ENCODE assay signal across 8 mouse cellular contexts in the genomic region with DNA sequence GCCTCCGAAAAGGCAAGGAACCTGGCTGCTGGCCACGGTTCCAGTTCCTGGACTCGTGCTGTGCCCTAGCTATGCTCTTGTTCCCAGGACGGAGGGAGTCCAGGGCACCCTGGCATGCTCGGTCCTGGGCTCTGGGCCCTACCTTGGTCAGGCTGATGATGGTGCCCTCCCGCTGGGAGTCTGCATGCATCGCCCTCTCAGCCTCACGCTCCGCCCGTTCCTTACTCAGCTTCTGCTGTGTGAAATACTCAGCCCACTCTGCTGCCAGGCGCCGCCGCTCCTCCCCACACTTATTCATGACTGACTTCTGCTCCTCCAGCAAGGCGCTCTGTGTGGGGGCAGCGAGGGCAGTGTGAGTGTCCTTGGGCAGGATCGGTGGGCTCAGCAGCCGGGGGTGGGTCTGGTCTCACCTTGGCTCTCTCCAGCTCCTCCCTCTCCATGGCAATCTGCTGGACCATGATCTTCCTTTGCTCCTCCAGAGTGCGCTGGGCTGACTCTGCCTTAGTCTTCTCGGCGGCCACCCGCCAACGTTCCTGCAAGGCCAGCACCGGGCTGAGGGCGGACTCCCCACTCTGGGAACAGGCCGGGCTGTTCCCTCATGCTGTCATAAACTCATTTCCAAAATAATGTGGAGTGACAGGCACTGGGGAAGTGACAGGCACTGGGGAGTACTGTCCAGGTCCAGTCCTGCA. TPM values are rescaled to one million over a fixed set of nuclear protein-coding genes. Genes with fewer than 3 reads are reported as not detected.
DNase-seq lines count a peak whose midpoint lies in the region; ATAC-seq lines count a peak whose summit lies in the region.

No protein-coding gene starts in this region.

- intact Hi-C loops in left cerebral cortex, postnatal 4 days (cut with DNase I), result no loop called here

- no peak overlapping the region for H3K9ac ChIP-seq in liver, embryonic 13.5 days
- H3K9ac ChIP-seq in liver, embryonic 12.5 days, result no peak overlapping the region
- H3K9ac ChIP-seq in midbrain, embryonic 11.5 days (ENCODE audit: low read length), result no peak overlapping the region

- H3K4me1 ChIP-seq in liver, embryonic 13.5 days (replicated peaks), result peaks cover 53% of the 10 kb centered on the region
- peaks cover 48% of the 10 kb centered on the region for H3K4me1 ChIP-seq in liver, embryonic 12.5 days
- no peaks in the 10 kb centered on the region for H3K4me1 ChIP-seq in midbrain, embryonic 11.5 days (ENCODE audit: control insufficient read depth, insufficient read depth, low read length)

- H3K4me2 ChIP-seq in liver, embryonic 13.5 days, result no peak overlapping the region
- H3K4me2 ChIP-seq in liver, embryonic 12.5 days, result no peak overlapping the region
- no peak overlapping the region for H3K4me2 ChIP-seq in midbrain, embryonic 11.5 days

- H3K9me3 ChIP-seq in liver, embryonic 13.5 days (replicated peaks), result no peaks in the 10 kb centered on the region
- no peaks in the 10 kb centered on the region for H3K9me3 ChIP-seq in liver, embryonic 12.5 days (replicated peaks)
- no peaks in the 10 kb centered on the region for H3K9me3 ChIP-seq in midbrain, embryonic 11.5 days (ENCODE audit: control insufficient read depth, low read length)

- ATAC-seq in liver, embryonic 13.5 days (ENCODE audit: low read depth), result no peak
- no peak for ATAC-seq in liver, embryonic 12.5 days
- no peak for ATAC-seq in midbrain, embryonic 11.5 days (ENCODE audit: low FRiP score)

- peak overlapping the region; percentile 51 for H3K27ac ChIP-seq in liver, embryonic 13.5 days
- H3K27ac ChIP-seq in liver, embryonic 12.5 days, result no peak overlapping the region; the same call in 1 of the 2 replicates
- no peak overlapping the region for H3K27ac ChIP-seq in midbrain, embryonic 11.5 days (ENCODE audit: low read depth, low read length)

- 80% methylated on average over 25 of the region's 25 CpGs for WGBS in liver, embryonic 13.5 days (ENCODE audit: insufficient replicate concordance)
- 83% methylated on average over 25 of the region's 25 CpGs for WGBS in liver, embryonic 12.5 days (ENCODE audit: insufficient replicate concordance)
- 78% methylated on average over 25 of the region's 25 CpGs for WGBS in midbrain, embryonic 11.5 days

- DNase-seq in liver, embryonic 13.5 days, result no peak
- peak; percentile 65 for DNase-seq in cerebellum, adult 8-10 months
- peak; percentile 77 for DNase-seq in kidney, adult 9 months
- peak; percentile 51 for DNase-seq in left cerebral cortex, postnatal 4 days
- no peak for DNase-seq in embryo, embryonic 11 days
- DNase-seq in MN1 (ENCODE audit: low spot score), result no peak
- DNase-seq in midbrain, embryonic 11.5 days (ENCODE audit: low spot score, missing footprints), result no peak

- no peaks in the 10 kb centered on the region for H3K27me3 ChIP-seq in liver, embryonic 13.5 days
- no peaks in the 10 kb centered on the region for H3K27me3 ChIP-seq in liver, embryonic 12.5 days (replicated peaks)
- H3K27me3 ChIP-seq in midbrain, embryonic 11.5 days (ENCODE audit: control insufficient read depth, insufficient read depth, low read length), result no peaks in the 10 kb centered on the region

- peaks cover 71% of the 10 kb centered on the region for H3K36me3 ChIP-seq in liver, embryonic 13.5 days
- H3K36me3 ChIP-seq in liver, embryonic 12.5 days, result peaks cover 86% of the 10 kb centered on the region
- peaks cover 31% of the 10 kb centered on the region for H3K36me3 ChIP-seq in midbrain, embryonic 11.5 days (ENCODE audit: control insufficient read depth, insufficient read depth, low read length)

- no peak overlapping the region for H3K4me3 ChIP-seq in liver, embryonic 13.5 days (replicated peaks)
- H3K4me3 ChIP-seq in liver, embryonic 12.5 days, result no peak overlapping the region
- no peak overlapping the region for H3K4me3 ChIP-seq in midbrain, embryonic 11.5 days (ENCODE audit: low read depth, low read length)

RNA-seq across cellular contexts. Expression of a gene that starts 7.8 kb away (rescaled TPM):
- 66.6 and 70.9 TPM in 2 replicates for polyA plus RNA-seq in liver, embryonic 13.5 days (2015; fragmentation: Nextera tagmentation; extraction: Ambion mirVana)
- 76.7 and 81.5 TPM in 2 replicates for polyA plus RNA-seq in liver, embryonic 12.5 days (2016; fragmentation: Nextera tagmentation; extraction: Ambion mirVana)
- 10 to 100 TPM; 52.2 to 54.0 TPM for total RNA-seq in left cerebral cortex, postnatal 4 days (2021)
- polyA plus RNA-seq in midbrain, embryonic 11.5 days (2014; fragmentation: Nextera tagmentation; extraction: Ambion mirVana), result 96.3 and 97.0 TPM in 2 replicates

RNA-seq across cellular contexts. Expression of a gene that starts 15.5 kb away (rescaled TPM):
- 1.1 and 1.4 TPM in 2 replicates for polyA plus RNA-seq in liver, embryonic 13.5 days (2015; fragmentation: Nextera tagmentation; extraction: Ambion mirVana)
- polyA plus RNA-seq in liver, embryonic 12.5 days (2016; fragmentation: Nextera tagmentation; extraction: Ambion mirVana), result 1.7 and 2.0 TPM in 2 replicates
- 1 to 10 TPM; 4.9 to 5.2 TPM for total RNA-seq in left cerebral cortex, postnatal 4 days (2021)
- 1.3 TPM in 2 replicates for polyA plus RNA-seq in midbrain, embryonic 11.5 days (2014; fragmentation: Nextera tagmentation; extraction: Ambion mirVana)

RNA-seq across cellular contexts. Expression of a gene that starts 19.4 kb away (rescaled TPM):
- 3.7 and 4.0 TPM in 2 replicates for polyA plus RNA-seq in liver, embryonic 13.5 days (2015; fragmentation: Nextera tagmentation; extraction: Ambion mirVana)
- 6.2 TPM in 2 replicates for polyA plus RNA-seq in liver, embryonic 12.5 days (2016; fragmentation: Nextera tagmentation; extraction: Ambion mirVana)
- total RNA-seq in left cerebral cortex, postnatal 4 days (2021), result 1 to 10 TPM; 9.2 to 9.3 TPM
- 2.7 TPM in 2 replicates for polyA plus RNA-seq in midbrain, embryonic 11.5 days (2014; fragmentation: Nextera tagmentation; extraction: Ambion mirVana)

RNA-seq across cellular contexts. Expression of a gene that starts 21.5 kb away (rescaled TPM):
- polyA plus RNA-seq in liver, embryonic 13.5 days (2015; fragmentation: Nextera tagmentation; extraction: Ambion mirVana), result 7.0 and 9.0 TPM in 2 replicates
- 14.3 and 15.0 TPM in 2 replicates for polyA plus RNA-seq in liver, embryonic 12.5 days (2016; fragmentation: Nextera tagmentation; extraction: Ambion mirVana)
- 100 to 1,000 TPM; 126 to 130 TPM for total RNA-seq in left cerebral cortex, postnatal 4 days (2021)
- 28.7 and 30.1 TPM in 2 replicates for polyA plus RNA-seq in midbrain, embryonic 11.5 days (2014; fragmentation: Nextera tagmentation; extraction: Ambion mirVana)

RNA-seq across cellular contexts. Expression of a gene that starts 52.2 kb away (rescaled TPM):
- 35.2 and 38.4 TPM in 2 replicates for polyA plus RNA-seq in liver, embryonic 13.5 days (2015; fragmentation: Nextera tagmentation; extraction: Ambion mirVana)
- polyA plus RNA-seq in liver, embryonic 12.5 days (2016; fragmentation: Nextera tagmentation; extraction: Ambion mirVana), result 43.4 and 44.0 TPM in 2 replicates
- 10 to 100 TPM; 39.5 to 39.9 TPM for total RNA-seq in left cerebral cortex, postnatal 4 days (2021)
- polyA plus RNA-seq in midbrain, embryonic 11.5 days (2014; fragmentation: Nextera tagmentation; extraction: Ambion mirVana), result 48.6 and 55.6 TPM in 2 replicates

Comparison
In these comparisons a context has a peak if more than half of its experiments do, and no peak if none do; other contexts are left out.
1. DNase-seq: peak in cerebellum, adult 8-10 months (single experiment), kidney, adult 9 months (single experiment) and left cerebral cortex, postnatal 4 days (single experiment); none in liver, embryonic 13.5 days (single experiment), embryo, embryonic 11 days (single experiment), MN1 (single experiment) and midbrain, embryonic 11.5 days (single experiment).